Mouse (Mus musculus): ENCODE results near the gene Nipal3. TPM values are rescaled to one million over a fixed set of nuclear protein-coding genes. Genes with fewer than 3 reads are reported as not detected.

Nipal3 gene
- total and polyA plus RNA-seq, 3 experiments: 3.5 to 10.4 TPM; not detected in 1

DNA sequence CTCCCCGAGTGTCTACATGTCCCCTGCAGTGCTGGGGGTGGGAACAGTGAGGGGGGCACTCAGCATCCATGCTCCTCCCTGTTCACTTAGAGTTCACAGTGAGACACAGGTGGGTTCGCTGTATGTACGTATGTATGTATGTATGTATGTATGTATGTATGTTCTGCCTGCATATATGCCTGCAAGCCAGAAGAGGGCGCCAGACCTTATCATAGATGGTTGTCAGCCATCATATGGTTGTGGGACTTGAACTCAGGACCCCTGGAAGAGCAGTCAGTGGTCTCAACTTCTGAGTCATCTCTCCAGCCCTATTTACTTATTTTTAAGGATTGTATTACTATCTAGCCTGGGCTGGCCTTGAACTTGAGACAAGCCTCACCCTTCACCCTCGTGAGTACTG lies 98.5 kb downstream of the Nipal3 start:
- no peaks in the 10 kb centered on the region for H3K27me3 ChIP-seq (ENCODE audit: control insufficient read depth in 1 of 2, insufficient read depth in 2 of 2, low read length in 2 of 2)

More for the DNA sequence above, 98.5 kb downstream of the Nipal3 start:
- Histone ChIP-seq H3K9ac (ENCODE audit: control insufficient read depth, low read depth, low read length, poor library complexity, severe bottlenecking) (no peak overlapping the region), H3K36me3 (ENCODE audit: control insufficient read depth in 1 of 2, insufficient read depth in 2 of 2, low read length in 2 of 2) (no peaks in the 10 kb centered on the region), H3K79me2 (ENCODE audit: control insufficient read depth, insufficient read depth, low read length, poor library complexity) (no peaks in the 10 kb centered on the region), H3K9me3 (replicated peaks; ENCODE audit: insufficient read depth, low read length) (no peaks in the 10 kb centered on the region), H3K27ac (ENCODE audit: control insufficient read depth, low read depth, low read length) (no peak overlapping the region), H3K4me1 (ENCODE audit: control insufficient read depth in 1 of 2, insufficient read depth in 2 of 2, low read length in 2 of 2) (no peaks in the 10 kb centered on the region), H3K4me3 (ENCODE audit: control insufficient read depth in 1 of 2, insufficient read depth in 1 of 2, low read depth in 2 of 2, low read length in 2 of 2) (no peak overlapping the region)
- TF ChIP-seq SMC3 (IDR thresholded peaks at IDR 0.05; ENCODE audit: low read depth, low read length): peak; percentile 18; the same call in 1 of the 2 replicates
- no peak for TF ChIP-seq HCFC1 (IDR thresholded peaks at IDR 0.05; ENCODE audit: low read depth, low read length)
- TF ChIP-seq CTCF (IDR thresholded peaks at IDR 0.05 in 2 of 3, conservative IDR thresholded peaks at IDR 0.05 in 1 of 3; ENCODE audit: control insufficient read depth in 1 of 3, insufficient read depth in 1 of 3, low read depth in 2 of 3, low read length in 3 of 3, poor library complexity in 1 of 3, severe bottlenecking in 1 of 3): peak in 2 of 3 experiments; percentile 40 to 48; a peak in 3 of 6 replicates
- no peak for TF ChIP-seq MAFK (IDR thresholded peaks at IDR 0.05; ENCODE audit: borderline replicate concordance, low read depth, low read length)
- no peak for TF ChIP-seq GABPA (IDR thresholded peaks at IDR 0.05; ENCODE audit: low read depth, low read length)
- TF ChIP-seq E2F4 (IDR thresholded peaks at IDR 0.05; ENCODE audit: borderline replicate concordance, low read depth, low read length): no peak
- TF ChIP-seq ZMIZ1 (IDR thresholded peaks at IDR 0.05; ENCODE audit: low read depth, low read length): no peak
- TF ChIP-seq MYB (IDR thresholded peaks at IDR 0.05; ENCODE audit: low read depth, low read length): no peak
- peak; percentile 2 for TF ChIP-seq RAD21 (IDR thresholded peaks at IDR 0.05; ENCODE audit: low read depth, low read length)
- TF ChIP-seq USF2 (IDR thresholded peaks at IDR 0.05; ENCODE audit: borderline replicate concordance in 1 of 2, insufficient read depth in 1 of 2, low read depth in 1 of 2, low read length in 2 of 2): no peak
- peak; percentile 26 for DNase-seq (ENCODE audit: low read depth, low spot score)

Other genes starting within 250 kb of the Nipal3 start
- gene Clic4, start 222.2 kb downstream of the Nipal3 start, total RNA-seq (2012; rRNA removed): 32.9 and 51.1 TPM in 2 replicates
- gene Clic4, start 222.2 kb downstream of the Nipal3 start, polyA plus RNA-seq (2012; ENCODE audit: insufficient read depth in 1 of 2, insufficient read length in 2 of 2, low read depth in 1 of 2, low replicate concordance in 2 of 2, missing spikeins in 1 of 2): 100 to 1,000 TPM in 1 of 2 experiments, 10 to 100 TPM in 1; 83.8 to 274 TPM
- 26.9 and 29.4 TPM in 2 replicates for gene Srrm1, start 141.7 kb downstream of the Nipal3 start, total RNA-seq (2012; rRNA removed)
- 100 to 1,000 TPM; 138 to 285 TPM for gene Srrm1, start 141.7 kb downstream of the Nipal3 start, polyA plus RNA-seq (2012; ENCODE audit: insufficient read depth in 1 of 2, insufficient read length in 2 of 2, low read depth in 1 of 2, low replicate concordance in 2 of 2, missing spikeins in 1 of 2)
- 0.08 TPM in 1 of 2 replicates, not detected in the other for gene Ncmap, start 96.8 kb downstream of the Nipal3 start, total RNA-seq (2012; rRNA removed)
- gene Ncmap, start 96.8 kb downstream of the Nipal3 start, polyA plus RNA-seq (2012; ENCODE audit: insufficient read depth in 1 of 2, insufficient read length in 2 of 2, low read depth in 1 of 2, low replicate concordance in 2 of 2, missing spikeins in 1 of 2): under 1 TPM in 1 of 2 experiments, not detected in 1; 0.22 TPM
- gene Rcan3, start 61.2 kb downstream of the Nipal3 start, total RNA-seq (2012; rRNA removed): 6.5 and 7.9 TPM in 2 replicates
- gene Rcan3, start 61.2 kb downstream of the Nipal3 start, polyA plus RNA-seq (2012; ENCODE audit: insufficient read depth in 1 of 2, insufficient read length in 2 of 2, low read depth in 1 of 2, low replicate concordance in 2 of 2, missing spikeins in 1 of 2): 1 to 10 TPM in 1 of 2 experiments, not detected in 1; 7.8 TPM
- gene Stpg1, start 248 bp downstream of the Nipal3 start, total RNA-seq (2012; rRNA removed): not detected in 2 replicates
- gene Stpg1, start 248 bp downstream of the Nipal3 start, polyA plus RNA-seq (2012; ENCODE audit: insufficient read depth in 1 of 2, insufficient read length in 2 of 2, low read depth in 1 of 2, low replicate concordance in 2 of 2, missing spikeins in 1 of 2): under 1 TPM in 1 of 2 experiments, not detected in 1; 0.21 TPM
- not detected in 2 replicates for gene Grhl3, start 78.6 kb upstream of the Nipal3 start, total RNA-seq (2012; rRNA removed)
- gene Grhl3, start 78.6 kb upstream of the Nipal3 start, polyA plus RNA-seq (2012; ENCODE audit: insufficient read depth in 1 of 2, insufficient read length in 2 of 2, low read depth in 1 of 2, low replicate concordance in 2 of 2, missing spikeins in 1 of 2): not detected
- not detected in 2 replicates for gene Ifnlr1, start 191.2 kb upstream of the Nipal3 start, total RNA-seq (2012; rRNA removed)
- gene Ifnlr1, start 191.2 kb upstream of the Nipal3 start, polyA plus RNA-seq (2012; ENCODE audit: insufficient read depth in 1 of 2, insufficient read length in 2 of 2, low read depth in 1 of 2, low replicate concordance in 2 of 2, missing spikeins in 1 of 2): under 1 TPM in 1 of 2 experiments, not detected in 1; 0.03 TPM
- not detected in 2 replicates for gene Il22ra1, start 233.1 kb upstream of the Nipal3 start, total RNA-seq (2012; rRNA removed)
- under 1 TPM in 1 of 2 experiments, not detected in 1; 0.03 TPM for gene Il22ra1, start 233.1 kb upstream of the Nipal3 start, polyA plus RNA-seq (2012; ENCODE audit: insufficient read depth in 1 of 2, insufficient read length in 2 of 2, low read depth in 1 of 2, low replicate concordance in 2 of 2, missing spikeins in 1 of 2)